Mouse (Mus musculus) heart, embryonic 10.5 days (tissue): ENCODE results near the gene Dhtkd1. TPM values are rescaled to one million over a fixed set of nuclear protein-coding genes. Genes with fewer than 3 reads are reported as not detected.

Experiments used
- DNase-seq: peaks from one replicate; pipeline ENCODE4 v3.0.0-alpha.2; 2017; ENCODE audit warnings: low spot score
- H3K27ac ChIP-seq: fragments of 300-500 bp; sonication (generic); 2 replicates; pipeline ENCODE4 v1.5.1; 2016; ENCODE audit warnings: mild to moderate bottlenecking
- H3K27me3 ChIP-seq: fragments of 300-500 bp; sonication (generic); 2 replicates; pipeline ENCODE4 v1.6.1; 2016; ENCODE audit warnings: mild to moderate bottlenecking; ENCODE audit not compliant: poor library complexity, insufficient read depth, severe bottlenecking
- H3K36me3 ChIP-seq: fragments of 300-500 bp; sonication (generic); 2 replicates; pipeline ENCODE4 v1.6.1; 2016; ENCODE audit warnings: mild to moderate bottlenecking, moderate library complexity
- H3K4me1 ChIP-seq: fragments of 300-500 bp; sonication (generic); 2 replicates; pipeline ENCODE4 v1.6.1; 2016; ENCODE audit warnings: mild to moderate bottlenecking
- H3K4me3 ChIP-seq: fragments of 300-500 bp; sonication (generic); 2 replicates; pipeline ENCODE4 v1.5.1; 2016; ENCODE audit warnings: mild to moderate bottlenecking, moderate library complexity
- H3K9me3 ChIP-seq: fragments of 300-500 bp; sonication (generic); 2 replicates; pipeline ENCODE4 v1.6.1; 2016; ENCODE audit warnings: mild to moderate bottlenecking, moderate library complexity
- WGBS: fragments of 180-500 bp; shearing (Covaris S2); methylation state at CpG from one replicate; pipeline ENCODE4 v1.1.7; 2016; 5-methylcytosine and 5-hydroxymethylcytosine counted together
- polyA plus RNA-seq: library from polyadenylated mRNA; unstranded; fragments of >200 nt; fragmentation: Nextera tagmentation; extraction: Ambion mirVana; gene quantifications from 2 replicates; pipeline ENCODE4 v1.2.1, GENCODE M21; 2016

Gene Dhtkd1
- polyA plus RNA-seq, 1 experiment from 2014 or later: 4.2 TPM

GRCm38 (mm10) chr2:5862834-5863233 lies 79.8 kb downstream of the Dhtkd1 start, which contains the start of gene Gm13199:
Gm13199 (minus strand) TSS chr2:5862934.
- 91% methylated on average over 3 of the region's 3 CpGs for WGBS
- Histone ChIP-seq H3K9me3 (no peaks in the 10 kb centered on the region), H3K27me3 (no peaks in the 10 kb centered on the region), H3K4me3 (no peak within 1 kb of the TSS), H3K4me1 (no peaks in the 10 kb centered on the region), H3K27ac (no peak within 1 kb of the TSS), H3K36me3 (peaks cover 76% of the 10 kb centered on the region)
- no peak for DNase-seq

DNA sequence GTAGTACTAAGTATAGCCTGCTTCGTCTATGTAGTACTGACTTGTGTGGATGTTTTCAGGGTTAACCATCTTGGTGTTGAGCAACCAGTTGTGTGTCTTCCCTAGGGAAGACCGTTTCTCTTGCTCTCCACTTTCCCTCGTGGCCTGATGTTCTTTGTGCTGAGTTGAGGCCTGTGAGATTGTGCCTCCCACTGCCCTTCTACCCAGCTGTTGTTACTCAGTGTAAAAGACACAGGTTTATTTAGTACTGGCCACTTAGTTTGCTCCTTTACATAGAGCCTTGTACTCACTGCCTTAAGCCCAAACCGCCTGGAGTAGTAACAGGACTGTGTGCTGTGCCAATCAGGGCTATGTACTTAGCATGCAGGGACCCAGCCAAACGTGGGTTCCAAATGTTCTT lies 90.7 kb downstream of the Dhtkd1 start:
- Histone ChIP-seq H3K4me1 (peaks cover 2% of the 10 kb centered on the region; the same call in 1 of the 2 replicates), H3K36me3 (peaks cover 38% of the 10 kb centered on the region), H3K4me3 (no peak overlapping the region), H3K9me3 (no peaks in the 10 kb centered on the region), H3K27ac (no peak overlapping the region), H3K27me3 (no peaks in the 10 kb centered on the region)
- DNase-seq: no peak
- 83% methylated on average over 5 of the region's 5 CpGs for WGBS

DNA sequence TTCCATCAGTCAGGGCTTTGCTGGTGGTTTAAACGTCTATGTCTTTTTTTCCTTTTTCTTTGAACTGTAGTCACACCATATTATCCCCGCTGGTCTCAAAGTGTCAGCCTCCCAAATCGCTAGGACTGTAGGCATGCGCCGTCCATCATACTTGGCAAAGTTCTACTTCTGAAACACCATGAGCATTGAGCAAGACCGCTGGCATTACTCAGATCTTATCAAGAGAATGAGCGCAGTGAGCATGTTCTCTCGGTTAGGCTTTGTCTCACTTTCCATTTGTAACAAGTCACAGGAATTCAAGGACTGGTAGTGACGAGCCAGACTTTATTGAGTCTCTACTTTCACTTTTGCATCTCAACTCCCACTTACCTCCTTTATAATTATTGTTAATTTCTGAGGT lies 91.5 kb downstream of the Dhtkd1 start:
- Histone ChIP-seq H3K27me3 (no peaks in the 10 kb centered on the region), H3K9me3 (no peaks in the 10 kb centered on the region), H3K4me3 (no peak overlapping the region), H3K36me3 (peaks cover 33% of the 10 kb centered on the region), H3K4me1 (peaks cover 10% of the 10 kb centered on the region), H3K27ac (no peak overlapping the region)
- 91% methylated on average over 9 of the region's 9 CpGs for WGBS
- no peak for DNase-seq

Other genes starting within 250 kb of the Dhtkd1 start
- 0.75 and 1.1 TPM in 2 replicates for gene Camk1d, start 228.3 kb downstream of the Dhtkd1 start, polyA plus RNA-seq
- gene Nudt5, start 97.8 kb downstream of the Dhtkd1 start, polyA plus RNA-seq: 92.1 and 98.3 TPM in 2 replicates
- gene Cdc123, start 97.6 kb downstream of the Dhtkd1 start, polyA plus RNA-seq: 245 and 304 TPM in 2 replicates
- gene Gm13199, start 79.9 kb downstream of the Dhtkd1 start, polyA plus RNA-seq: 1.1 and 1.4 TPM in 2 replicates
- gene Sec61a2, start 47.4 kb downstream of the Dhtkd1 start, polyA plus RNA-seq: 62.6 and 74.4 TPM in 2 replicates
- 6.0 and 8.2 TPM in 2 replicates for gene Upf2, start 8.7 kb upstream of the Dhtkd1 start, polyA plus RNA-seq
- gene Proser2, start 187.4 kb upstream of the Dhtkd1 start, polyA plus RNA-seq: 11.0 and 12.6 TPM in 2 replicates